Mouse (Mus musculus) neural tube, embryonic 14.5 days (tissue): ENCODE measurements around the gene Atp5s. TPM values are rescaled to one million over a fixed set of nuclear protein-coding genes. Genes with fewer than 3 reads are reported as not detected.

Source experiments
- microRNA counts: library from miRNA; unstranded; fragments of <30 nt; microRNA quantifications from one replicate; lab custom pipeline; 2016
- microRNA-seq: library from miRNA; unstranded; fragments of <30 nt; microRNA quantifications from one replicate; pipeline ENCODE4, GENCODE M21; 2016
- polyA plus RNA-seq: library from polyadenylated mRNA; unstranded; fragments of >200 nt; fragmentation: Nextera tagmentation; extraction: Ambion mirVana; gene quantifications from 2 replicates; pipeline ENCODE4 v1.2.1, GENCODE M21; 2014

Gene Atp5s
- polyA plus RNA-seq, 1 experiment from 2014 or later: 44.9 TPM

MicroRNA genes within 50 kb of the gene (microRNA counts, 519-probe panel; counts per million panel counts)
- microRNA mmu-miR-681 (lab: Ali Mortazavi, UCI): not detected

Small RNA genes lying within 50 kb of the gene (microRNA-seq; reads per million reads assigned to microRNA genes)
- not detected for gene Mir681

Other genes with a start within 250 kb of the Atp5s start
- 22.3 and 26.1 TPM in 2 replicates for gene Vcpkmt, start 141.9 kb upstream of the Atp5s start, polyA plus RNA-seq
- gene Sos2, start 43.1 kb upstream of the Atp5s start, polyA plus RNA-seq: 17.8 and 18.1 TPM in 2 replicates
- 10.4 and 11.4 TPM in 2 replicates for gene L2hgdh, start 77 bp upstream of the Atp5s start, polyA plus RNA-seq
- gene Cdkl1, start 66.3 kb downstream of the Atp5s start, polyA plus RNA-seq: 6.4 and 13.3 TPM in 2 replicates
- 145 and 166 TPM in 2 replicates for gene Atl1, start 167.7 kb downstream of the Atp5s start, polyA plus RNA-seq
- gene Map4k5, start 168.2 kb downstream of the Atp5s start, polyA plus RNA-seq: 35.3 and 42.7 TPM in 2 replicates